Mouse (Mus musculus) thymus, postnatal 4 days (tissue): ENCODE results near the gene Zbtb25.

ENCODE experiments used
- DNase-seq: peaks from one replicate; pipeline ENCODE4 v3.0.0; 2021

The Zbtb25 gene

DNA sequence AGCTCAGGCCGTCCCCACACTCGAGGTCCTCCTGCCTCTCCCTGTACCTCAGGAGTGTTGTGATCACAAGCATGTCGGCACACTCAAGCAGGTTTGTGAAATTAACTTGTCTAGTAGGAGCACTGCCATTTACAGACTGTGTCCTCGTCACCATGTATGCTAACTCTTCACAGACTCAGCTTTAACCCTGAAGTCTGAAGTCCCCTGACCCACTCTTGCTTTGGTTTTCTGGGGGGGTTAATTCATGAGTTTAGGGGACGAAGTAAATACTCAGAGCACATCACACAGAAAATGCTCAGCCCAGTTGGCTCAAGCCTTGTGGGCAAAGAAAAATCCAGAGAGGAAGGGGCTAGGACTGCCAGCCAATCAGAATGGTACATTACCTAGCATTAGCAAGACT lies 33.8 kb downstream of the Zbtb25 start:
- no peak for DNase-seq

DNA sequence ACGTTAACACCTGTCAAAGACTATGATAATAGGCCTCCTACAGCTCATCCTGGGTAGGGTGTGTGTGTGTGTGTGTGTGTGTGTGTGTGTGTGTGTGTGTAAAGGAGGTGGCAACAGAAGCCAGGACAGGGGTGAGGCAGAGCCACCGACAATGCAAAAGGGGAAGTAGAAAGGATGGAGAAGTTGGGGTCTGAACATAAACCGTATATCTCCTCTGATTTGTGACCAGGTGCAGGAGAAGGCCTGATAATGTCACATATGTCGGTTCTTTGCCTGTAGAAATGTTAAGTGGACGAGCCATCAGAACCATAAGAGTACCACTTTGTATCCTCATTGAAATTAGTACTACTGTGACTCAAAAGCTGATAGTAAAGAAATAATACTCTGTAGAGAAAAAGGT lies 35.7 kb downstream of the Zbtb25 start:
- no peak for DNase-seq

DNA sequence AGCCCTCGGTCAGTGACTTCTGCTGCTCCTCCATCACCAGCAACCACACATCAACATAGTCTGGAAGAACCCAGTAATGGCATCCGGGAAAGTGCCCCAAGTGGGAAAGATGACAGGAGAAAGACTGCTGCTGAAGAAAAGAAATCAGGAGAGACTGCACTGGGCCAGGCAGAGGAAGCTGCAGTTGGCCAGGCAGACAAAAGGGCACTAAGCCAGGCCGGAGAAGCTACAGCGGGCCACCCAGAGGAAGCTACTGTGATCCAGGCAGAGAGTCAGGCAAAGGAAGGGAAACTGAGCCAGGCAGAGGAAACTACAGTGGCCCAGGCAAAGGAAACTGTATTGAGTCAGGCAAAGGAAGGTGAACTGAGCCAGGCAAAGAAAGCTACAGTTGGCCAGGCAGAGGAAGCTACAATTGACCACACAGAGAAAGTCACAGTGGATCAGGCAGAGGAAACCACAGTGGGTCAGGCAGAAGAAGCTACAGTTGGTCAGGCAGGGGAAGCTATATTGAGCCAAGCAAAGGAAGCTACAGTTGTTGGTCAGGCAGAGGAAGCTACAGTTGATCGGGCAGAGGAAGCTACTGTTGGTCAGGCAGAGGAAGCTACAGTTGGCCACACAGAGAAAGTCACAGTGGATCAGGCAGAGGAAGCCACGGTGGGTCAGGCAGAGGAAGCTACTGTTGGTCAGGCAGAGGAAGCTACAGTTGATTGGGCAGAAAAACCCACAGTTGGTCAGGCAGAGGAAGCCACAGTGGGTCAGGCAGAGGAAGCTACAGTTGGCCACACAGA lies 40.6 kb downstream of the Zbtb25 start:
- no peak for DNase-seq

GRCm38 (mm10) chr12:76326437-76327220 lies 42.8 kb downstream of the Zbtb25 start:
- no peak for DNase-seq

DNA sequence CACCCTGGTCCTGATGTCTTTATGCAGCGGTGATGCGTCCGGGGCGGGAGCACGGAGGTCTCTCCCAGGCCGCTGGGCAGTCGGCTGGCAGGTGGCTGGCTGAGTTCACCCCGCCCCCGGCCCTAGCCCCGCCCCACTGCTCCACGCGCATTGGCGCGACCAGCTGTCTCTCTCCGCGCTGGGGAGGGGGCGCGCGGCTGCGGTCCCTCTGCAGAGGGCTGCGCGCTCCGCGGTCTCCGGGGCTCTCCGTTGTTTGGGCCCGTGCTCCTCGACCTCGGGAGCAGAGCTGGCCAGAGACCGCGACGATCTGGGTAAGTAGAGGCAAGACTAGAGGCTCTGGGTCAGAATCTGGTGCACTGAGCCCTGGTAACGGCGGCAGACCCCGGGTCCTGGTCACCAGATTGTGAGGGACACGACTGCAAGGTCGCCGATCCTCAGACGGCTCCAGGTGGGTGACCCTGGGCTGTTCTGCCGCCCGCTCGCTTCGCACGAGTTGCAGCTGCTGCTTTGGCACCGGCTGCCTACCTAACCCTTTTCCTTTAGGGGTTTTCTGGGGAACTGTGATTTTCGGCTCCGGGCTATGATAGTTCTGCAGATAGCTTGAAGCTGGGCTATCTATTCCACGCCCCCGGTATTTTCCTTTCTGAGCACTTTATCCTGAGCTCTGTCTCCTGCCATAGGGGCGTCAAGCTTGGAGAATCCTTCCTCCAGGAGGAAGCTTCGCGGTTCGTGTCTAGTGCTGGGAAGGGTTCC lies 44.5 kb downstream of the Zbtb25 start, which contains the start of gene Akap5:
Gene Akap5 (plus strand): TSS at position 213 of the 753 bp plus-strand sequence.
- DNase-seq = peak; percentile 76

- DNase-seq = no peak
These were observed 50.9 kb downstream of the Zbtb25 start for GRCm38 (mm10) chr12:76318282-76319212.

GRCm38 (mm10) chr12:76311951-76312350 lies 57.5 kb downstream of the Zbtb25 start:
- DNase-seq = no peak

DNA sequence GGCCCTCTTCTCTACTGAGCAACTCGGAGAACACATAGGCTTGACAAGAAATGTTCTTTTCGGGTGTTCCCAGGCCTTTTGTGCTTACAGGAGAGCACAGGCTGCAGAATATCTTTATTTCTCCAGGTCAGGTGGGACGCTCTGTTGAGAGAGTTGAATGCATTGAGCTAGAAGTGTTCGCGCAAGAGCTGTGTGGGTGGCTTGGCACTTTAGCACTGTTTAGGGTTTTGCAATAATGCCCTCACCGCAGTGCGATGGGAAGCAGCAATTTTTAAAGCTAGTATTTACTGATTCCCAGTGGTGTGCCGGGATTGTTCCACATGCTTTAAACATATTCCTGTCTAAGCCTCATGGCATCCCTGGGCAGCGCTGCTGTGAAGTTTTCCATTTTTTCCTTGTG lies 58.2 kb downstream of the Zbtb25 start:
- DNase-seq = no peak

- no peak for DNase-seq
These were observed 58.8 kb downstream of the Zbtb25 start for GRCm38 (mm10) chr12:76310633-76311032.

- no peak for DNase-seq
These were observed 59.4 kb downstream of the Zbtb25 start for GRCm38 (mm10) chr12:76310007-76310406.

DNA sequence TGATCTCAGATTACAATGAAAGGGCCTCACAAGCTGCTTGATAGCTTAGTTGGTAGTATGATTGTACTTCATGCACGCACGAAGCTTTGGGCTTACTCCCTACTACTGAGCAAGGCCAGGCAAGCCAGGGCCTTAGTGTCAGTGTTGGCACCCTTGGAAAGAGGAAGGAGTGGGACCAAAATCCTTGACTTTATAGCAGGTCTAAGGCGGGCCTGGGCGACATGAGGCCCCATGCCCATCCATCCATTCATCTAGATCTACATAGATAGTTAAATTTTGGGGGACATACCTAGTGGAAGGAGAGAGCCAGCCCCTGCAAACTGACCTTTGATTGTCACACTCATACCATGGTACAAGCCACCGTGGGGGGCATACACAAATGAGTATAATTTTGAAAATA lies 61.0 kb downstream of the Zbtb25 start:
- DNase-seq = no peak

DNA sequence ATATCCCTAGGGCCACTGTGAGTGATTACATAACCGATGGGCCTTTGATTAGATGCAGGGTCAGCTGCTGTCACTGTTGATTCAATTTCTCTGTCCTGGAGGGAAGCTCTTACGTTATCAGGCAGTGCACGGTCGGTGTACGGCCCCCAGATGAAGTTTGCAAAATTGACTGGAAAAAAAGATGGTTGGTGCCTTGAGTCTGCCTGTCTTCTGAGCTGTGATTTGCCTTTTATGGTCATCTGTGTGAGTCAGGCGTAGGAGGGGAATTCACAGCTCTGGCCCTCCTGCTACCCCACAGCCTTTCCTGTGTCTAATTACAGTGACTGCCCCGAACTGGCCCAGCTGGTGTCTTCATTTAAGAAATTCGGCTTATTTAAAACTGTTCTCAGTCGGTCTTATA lies 61.4 kb downstream of the Zbtb25 start:
- no peak for DNase-seq

- no peak for DNase-seq
These were observed 62.4 kb downstream of the Zbtb25 start for GRCm38 (mm10) chr12:76306852-76307561.

DNA sequence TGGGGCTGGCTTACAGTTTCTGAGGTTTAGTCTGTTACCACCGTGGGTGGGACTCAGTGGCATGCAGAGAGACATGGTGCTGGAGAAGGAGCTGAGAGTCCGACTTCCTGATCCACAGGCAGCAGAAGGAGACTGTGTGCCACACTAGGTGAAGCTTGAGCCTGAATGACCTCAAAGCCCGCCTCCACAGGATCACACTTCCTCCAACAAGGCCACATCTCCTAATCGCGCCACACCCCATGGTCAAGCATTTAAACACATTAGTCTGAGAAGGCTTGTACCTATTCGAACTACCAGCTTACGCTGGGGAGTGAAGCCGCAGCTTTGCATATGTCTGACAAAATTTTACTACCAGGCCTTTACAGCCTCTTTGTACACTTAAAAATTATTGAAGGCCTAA lies 64.3 kb downstream of the Zbtb25 start:
- DNase-seq = no peak

- no peak for DNase-seq
These were observed 65.2 kb downstream of the Zbtb25 start for GRCm38 (mm10) chr12:76304199-76304598.

GRCm38 (mm10) chr12:76303474-76303873 lies 65.9 kb downstream of the Zbtb25 start:
- no peak for DNase-seq

DNA sequence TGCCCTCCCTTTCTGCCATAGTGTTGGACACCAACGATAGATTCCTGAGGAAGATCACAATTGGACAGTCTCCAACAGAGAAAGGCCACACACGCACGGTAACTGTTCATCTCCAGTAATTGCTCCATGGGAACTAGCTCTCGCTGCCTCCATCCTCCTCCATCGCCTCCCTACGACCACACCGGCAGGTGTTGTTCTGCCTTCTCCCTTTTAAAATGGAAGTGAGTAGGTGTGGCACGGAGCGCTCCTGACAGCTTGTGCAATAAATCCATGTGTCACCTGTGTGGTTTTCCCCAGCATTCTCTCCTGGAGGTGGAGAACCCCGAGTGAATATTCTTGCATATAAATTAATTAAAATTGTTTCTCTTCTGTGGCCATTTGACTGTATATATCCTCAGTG lies 69.0 kb downstream of the Zbtb25 start:
- DNase-seq = no peak

- DNase-seq = no peak
These were observed 70.0 kb downstream of the Zbtb25 start for GRCm38 (mm10) chr12:76299361-76299906.

DNA sequence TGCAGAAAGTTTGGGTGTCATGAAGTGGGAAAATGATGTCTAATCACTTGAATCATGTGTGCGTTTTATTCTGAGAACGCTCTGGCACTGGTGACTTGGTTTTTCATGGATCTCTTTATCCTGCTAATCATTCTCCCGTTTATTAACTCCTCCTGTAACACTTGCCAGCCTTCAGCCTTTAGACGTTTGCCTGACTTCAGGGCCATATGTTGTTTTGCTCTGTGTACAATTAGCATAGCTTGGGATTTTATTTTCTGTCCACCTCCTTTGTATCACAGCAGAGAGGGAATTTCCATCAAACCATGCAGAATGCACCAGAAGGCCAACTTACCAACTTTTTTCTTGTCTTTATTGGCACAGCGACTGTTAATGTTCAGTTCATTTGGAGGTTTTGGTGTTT lies 71.6 kb downstream of the Zbtb25 start:
- no peak for DNase-seq
